12 mouse cellular contexts compared by ENCODE assay signal in genomic region chr17:50643989-50644388, GRCm38 (mm10).
A peak's percentile ranks its signal among the peaks of the same experiment; 100 is the strongest.
DNase-seq lines count a peak whose midpoint lies in the region; ATAC-seq lines count a peak whose summit lies in the region.
"Had no signal": no experiment of that assay in that cellular context is flagged by ENCODE, and none has a peak within 500 bp of the region (broad histone marks: within the 10 kb centered on the region; RNA-seq: fewer than 3 reads in every experiment).

No protein-coding gene starts in this region.

- H3K9ac ChIP-seq in heart, embryonic 12.5 days: no peak overlapping the region
- H3K9ac ChIP-seq in limb, embryonic 13.5 days: no peak overlapping the region
- H3K9ac ChIP-seq: liver, embryonic 14.5 days had no signal

- intact Hi-C loops in heart, postnatal 36 days (cut with DNase I): loop anchor here (5.0 kb wide), 1 partner anchor 133 kb away; no protein-coding TSS in a partner anchor

- peaks cover 17% of the 10 kb centered on the region for H3K4me1 ChIP-seq in heart, embryonic 12.5 days (replicated peaks)
- peaks cover 14% of the 10 kb centered on the region for H3K4me1 ChIP-seq in forebrain, embryonic 10.5 days
- peaks cover 11% of the 10 kb centered on the region for H3K4me1 ChIP-seq in limb, embryonic 13.5 days

- no peak overlapping the region for H3K27ac ChIP-seq in heart, embryonic 12.5 days (ENCODE audit: poor library complexity, severe bottlenecking)
- 0 out of 2 replicates have a peak overlapping the region, but pooled peaks have one; percentile 48 for H3K27ac ChIP-seq in forebrain, embryonic 10.5 days
- H3K27ac ChIP-seq in limb, embryonic 13.5 days: no peak overlapping the region; the same call in 1 of the 2 replicates
- H3K27ac ChIP-seq: liver, embryonic 14.5 days had no signal

- H3K9me3 ChIP-seq in heart, embryonic 12.5 days (replicated peaks): peaks cover 14% of the 10 kb centered on the region; the same call in 1 of the 2 replicates
- H3K9me3 ChIP-seq in forebrain, embryonic 10.5 days: peaks cover 16% of the 10 kb centered on the region
- peaks cover 7% of the 10 kb centered on the region for H3K9me3 ChIP-seq in limb, embryonic 13.5 days

- peak overlapping the region; percentile 14; the same call in 1 of the 2 replicates for H3K4me2 ChIP-seq in heart, embryonic 12.5 days
- peak overlapping the region; percentile 34 for H3K4me2 ChIP-seq in limb, embryonic 13.5 days (replicated peaks)

- no peak for ATAC-seq in heart, embryonic 12.5 days (ENCODE audit: insufficient number of reproducible peaks, low FRiP score)
- no peak for ATAC-seq in limb, embryonic 13.5 days (ENCODE audit: low FRiP score, low read depth)
- ATAC-seq: CD4-positive, CD25-positive, alpha-beta regulatory T cell, adult 4 months had no signal

- no peak overlapping the region for H3K4me3 ChIP-seq in heart, embryonic 12.5 days
- H3K4me3 ChIP-seq in forebrain, embryonic 10.5 days: no peak overlapping the region
- H3K4me3 ChIP-seq in limb, embryonic 13.5 days: no peak overlapping the region

- H3K27me3 ChIP-seq in heart, embryonic 12.5 days (replicated peaks): no peaks in the 10 kb centered on the region
- no peaks in the 10 kb centered on the region for H3K27me3 ChIP-seq in forebrain, embryonic 10.5 days (ENCODE audit: poor library complexity, severe bottlenecking)
- H3K27me3 ChIP-seq in limb, embryonic 13.5 days: no peaks in the 10 kb centered on the region

- WGBS in heart, embryonic 12.5 days: 21% methylated on average over 6 of the region's 6 CpGs
- 26% methylated on average over 6 of the region's 6 CpGs for WGBS in forebrain, embryonic 10.5 days
- WGBS in limb, embryonic 13.5 days: 13% methylated on average over 6 of the region's 6 CpGs

- DNase-seq in heart, postnatal 36 days: no peak
- DNase-seq in ES-CJ7 (ENCODE audit: low read depth, low spot score): peak; percentile 13
- DNase-seq in forebrain, embryonic 10.5 days (ENCODE audit: extremely low spot score, low spot score): peak; percentile 18
- no peak for DNase-seq in adrenal gland, adult 2 months
- DNase-seq in urinary bladder, adult 2 months (ENCODE audit: low spot score): no peak
- no peak for DNase-seq in urinary bladder, postnatal 25 days (ENCODE audit: low spot score)
- DNase-seq: kidney, adult 8-10 months; right cerebral cortex, postnatal 25 days had no signal

- peaks cover 7% of the 10 kb centered on the region; the same call in 1 of the 2 replicates for H3K36me3 ChIP-seq in heart, embryonic 12.5 days
- peaks cover 30% of the 10 kb centered on the region for H3K36me3 ChIP-seq in forebrain, embryonic 10.5 days (replicated peaks)
- H3K36me3 ChIP-seq in limb, embryonic 13.5 days: peaks cover 4% of the 10 kb centered on the region; the same call in 1 of the 2 replicates

Comparison
In these comparisons a context has a peak if more than half of its experiments do, and no peak if none do; other contexts are left out.
1. DNase-seq: peak in ES-CJ7 (single experiment) and forebrain, embryonic 10.5 days (single experiment); none in heart, postnatal 36 days (0 of 2), adrenal gland, adult 2 months (single experiment), urinary bladder, adult 2 months (single experiment) and urinary bladder, postnatal 25 days (single experiment).